Mouse (Mus musculus): ENCODE measurements at regions not wholly inside any gene's neighbourhood (a gene's known extent, or its start where the extent isn't known, plus 50 kb on each side); places are given as distances from the start of the nearest gene placed in this dataset.
"Not testable (repeated sequence)": the region's sequence is repeated elsewhere in the genome, so short reads cannot be mapped to it uniquely, and the experiment has no call there.

- no peak for DNase-seq (ENCODE audit: low read depth, low spot score)
Measured at GRCm38 (mm10) chr8:8842326-8842725, 152.0 kb upstream of the Arglu1 start.

GRCm38 (mm10) chr8:8836166-8836565 lies 145.8 kb upstream of the Arglu1 start:
- DNase-seq (ENCODE audit: low read depth, low spot score) = not testable (repeated sequence)

GRCm38 (mm10) chr8:8831306-8831705 lies 141.0 kb upstream of the Arglu1 start:
- DNase-seq (ENCODE audit: low read depth, low spot score) = no peak

- no peak for DNase-seq (ENCODE audit: low read depth, low spot score)
Measured at GRCm38 (mm10) chr8:8829230-8829629, 138.9 kb upstream of the Arglu1 start.

GRCm38 (mm10) chr8:8827555-8827954 lies 137.2 kb upstream of the Arglu1 start:
- no peak for DNase-seq (ENCODE audit: low read depth, low spot score)

- DNase-seq (ENCODE audit: low read depth, low spot score) = no peak
Measured at GRCm38 (mm10) chr8:8826801-8827200, 136.5 kb upstream of the Arglu1 start.

- DNase-seq (ENCODE audit: low read depth, low spot score) = no peak
Measured at GRCm38 (mm10) chr8:8824886-8825285, 134.6 kb upstream of the Arglu1 start.

GRCm38 (mm10) chr8:8821119-8821518 lies 130.8 kb upstream of the Arglu1 start:
- DNase-seq (ENCODE audit: low read depth, low spot score) = no peak

GRCm38 (mm10) chr8:8820614-8821013 lies 130.3 kb upstream of the Arglu1 start:
- DNase-seq (ENCODE audit: low read depth, low spot score) = no peak

- no peak for DNase-seq (ENCODE audit: low read depth, low spot score)
Measured at GRCm38 (mm10) chr8:8819233-8819931, 129.1 kb upstream of the Arglu1 start.

GRCm38 (mm10) chr8:8812807-8813167 lies 122.5 kb upstream of the Arglu1 start:
- DNase-seq (ENCODE audit: low read depth, low spot score) = no peak

- no peak for DNase-seq (ENCODE audit: low read depth, low spot score)
Measured at GRCm38 (mm10) chr8:8812051-8812806, 121.9 kb upstream of the Arglu1 start.

GRCm38 (mm10) chr8:8810928-8811327 lies 120.6 kb upstream of the Arglu1 start:
- no peak for DNase-seq (ENCODE audit: low read depth, low spot score)

GRCm38 (mm10) chr8:8809835-8810439 lies 119.6 kb upstream of the Arglu1 start:
- DNase-seq (ENCODE audit: low read depth, low spot score) = no peak

GRCm38 (mm10) chr8:8809349-8809748 lies 119.0 kb upstream of the Arglu1 start:
- no peak for DNase-seq (ENCODE audit: low read depth, low spot score)

GRCm38 (mm10) chr8:8802761-8803340 lies 112.5 kb upstream of the Arglu1 start:
- no peak for DNase-seq (ENCODE audit: low read depth, low spot score)

GRCm38 (mm10) chr8:8802317-8802716 lies 112.0 kb upstream of the Arglu1 start:
- no peak for DNase-seq (ENCODE audit: low read depth, low spot score)

- no peak for DNase-seq (ENCODE audit: low read depth, low spot score)
Measured at GRCm38 (mm10) chr8:8801578-8801977, 111.3 kb upstream of the Arglu1 start.

- no peak for DNase-seq (ENCODE audit: low read depth, low spot score)
Measured at GRCm38 (mm10) chr8:8797521-8797920, 107.2 kb upstream of the Arglu1 start.

GRCm38 (mm10) chr8:8796951-8797350 lies 106.6 kb upstream of the Arglu1 start:
- no peak for DNase-seq (ENCODE audit: low read depth, low spot score)

GRCm38 (mm10) chr8:8794711-8795110 lies 104.4 kb upstream of the Arglu1 start:
- no peak for DNase-seq (ENCODE audit: low read depth, low spot score)

GRCm38 (mm10) chr8:8779931-8780330 lies 89.6 kb upstream of the Arglu1 start:
- no peak for DNase-seq (ENCODE audit: low read depth, low spot score)
